Mouse (Mus musculus): ENCODE measurements around the gene Nudt1.

Gene Nudt1

DNA sequence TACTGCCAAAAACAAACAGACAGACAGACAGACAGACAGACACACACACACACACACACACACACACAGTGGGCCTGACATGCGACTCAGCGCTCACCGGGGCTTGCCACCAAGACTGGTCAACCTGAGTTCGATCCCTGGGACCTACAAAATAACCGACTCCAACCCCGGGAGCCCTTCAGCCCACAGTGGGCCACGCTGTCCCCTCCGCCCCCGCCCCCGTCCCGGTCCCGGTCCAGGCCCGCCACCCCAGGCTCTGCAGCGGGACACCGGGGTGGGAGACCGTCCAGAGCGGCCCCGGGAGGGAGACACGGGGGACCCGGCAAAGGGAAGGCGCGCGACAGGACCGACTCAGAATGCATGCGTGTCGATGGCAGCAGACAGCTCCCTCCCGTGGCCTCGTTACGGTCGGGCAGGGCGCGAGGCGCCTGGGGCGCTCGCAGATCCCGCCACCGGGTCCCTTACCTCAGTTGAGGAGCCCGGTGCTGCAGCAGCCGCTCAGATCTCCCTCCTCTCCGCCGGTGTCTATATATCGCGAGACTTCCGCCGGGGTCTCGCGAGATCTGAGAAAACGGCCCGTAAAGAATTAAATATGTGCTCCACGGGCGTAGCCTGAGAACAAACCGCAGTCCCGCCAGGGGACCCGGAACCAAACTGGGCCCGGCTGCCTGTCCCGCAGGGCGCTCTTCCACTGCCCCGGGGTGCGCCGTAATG lies at the start of gene Nudt1, which contains the start of gene Mad1l1:
Gene Nudt1 (plus strand): TSS at position 615 of the 714 bp plus-strand sequence.
Gene Mad1l1 (minus strand): TSS at position 511 of the 714 bp plus-strand sequence.
- peak; percentile 92 to 93 for DNase-seq (ENCODE audit: low spot score in 2 of 2)

DNA sequence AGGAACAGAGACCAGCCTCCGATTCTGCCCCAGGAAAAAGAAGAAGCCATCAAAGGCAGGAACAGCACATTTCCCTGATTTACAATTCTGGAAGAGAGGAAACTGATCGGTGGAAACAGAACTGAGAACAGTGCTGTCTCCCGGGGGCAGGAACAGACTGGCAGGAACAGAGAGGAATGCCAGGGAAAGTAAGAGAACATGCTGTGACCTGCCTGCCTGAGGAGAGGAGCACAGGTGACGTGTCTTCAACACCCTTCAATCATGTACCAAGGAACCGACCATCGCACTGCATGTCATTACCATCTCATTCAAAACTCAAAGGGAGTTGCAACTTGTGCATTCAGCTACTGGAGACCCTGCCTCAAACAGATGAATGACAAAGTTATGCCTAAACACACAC lies 44.7 kb upstream of the Nudt1 start:
- DNase-seq (ENCODE audit: low spot score in 2 of 2) = no peak

DNA sequence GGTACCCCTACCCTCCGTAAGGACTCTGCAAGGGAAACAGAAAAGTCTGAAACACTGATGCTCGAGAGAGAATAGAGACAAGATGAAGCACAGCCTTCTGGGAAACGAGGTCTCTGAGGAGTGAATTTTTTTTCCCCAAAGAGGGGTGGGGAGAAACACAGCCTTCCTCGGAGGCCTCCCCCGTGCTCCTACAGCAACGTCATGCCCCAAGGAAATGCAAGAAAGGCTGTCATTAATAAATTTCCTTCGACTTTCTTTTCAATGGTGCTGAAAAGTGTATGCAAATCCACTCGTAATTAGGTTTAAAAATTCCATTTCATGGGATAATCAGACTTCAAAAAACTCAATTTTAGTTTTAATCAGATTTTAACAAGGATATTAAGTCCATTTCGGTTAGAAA lies 41.3 kb upstream of the Nudt1 start:
- no peak for DNase-seq (ENCODE audit: low spot score in 2 of 2)

DNA sequence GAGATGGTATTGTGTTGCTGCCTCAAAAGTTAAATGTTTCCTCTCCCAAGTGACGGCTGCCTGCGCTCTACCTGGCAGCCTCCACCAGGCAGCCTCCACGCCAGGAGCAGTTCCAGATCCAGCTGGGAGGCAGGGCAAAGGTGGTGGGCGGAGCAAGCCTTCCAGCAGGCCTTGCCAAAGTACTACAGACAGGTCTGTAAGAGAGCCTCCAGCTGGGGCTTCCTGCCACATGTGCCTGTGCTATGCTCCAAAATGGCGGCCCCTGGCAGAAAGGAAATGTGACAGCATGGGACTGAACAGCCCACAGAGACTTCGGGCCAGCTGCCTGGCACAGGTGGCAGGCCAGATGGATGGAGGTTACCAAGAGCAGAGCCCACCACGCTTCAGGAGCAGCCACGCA lies 39.1 kb upstream of the Nudt1 start:
- peak; percentile 76 to 87 for DNase-seq (ENCODE audit: low spot score in 2 of 2)

DNA sequence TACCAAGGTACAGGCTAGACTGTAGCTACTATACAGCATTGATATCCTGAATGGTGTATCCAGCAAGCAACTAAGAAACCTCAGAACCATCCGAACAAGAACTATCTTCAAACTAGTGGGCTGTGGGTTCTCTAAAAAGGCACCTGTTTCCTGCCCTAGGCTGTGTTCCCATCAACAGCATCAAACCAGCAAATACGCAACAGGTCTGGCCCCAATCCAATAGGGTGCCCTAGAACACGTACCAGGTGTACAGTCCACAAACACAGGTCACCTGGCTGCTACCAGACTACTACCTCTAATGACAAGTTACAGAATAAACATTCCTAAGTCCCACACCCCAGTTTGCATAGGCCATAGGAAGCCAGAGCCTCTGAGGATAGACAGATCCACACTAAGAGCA lies 38.6 kb upstream of the Nudt1 start:
- no peak for DNase-seq (ENCODE audit: low spot score in 2 of 2)

DNA sequence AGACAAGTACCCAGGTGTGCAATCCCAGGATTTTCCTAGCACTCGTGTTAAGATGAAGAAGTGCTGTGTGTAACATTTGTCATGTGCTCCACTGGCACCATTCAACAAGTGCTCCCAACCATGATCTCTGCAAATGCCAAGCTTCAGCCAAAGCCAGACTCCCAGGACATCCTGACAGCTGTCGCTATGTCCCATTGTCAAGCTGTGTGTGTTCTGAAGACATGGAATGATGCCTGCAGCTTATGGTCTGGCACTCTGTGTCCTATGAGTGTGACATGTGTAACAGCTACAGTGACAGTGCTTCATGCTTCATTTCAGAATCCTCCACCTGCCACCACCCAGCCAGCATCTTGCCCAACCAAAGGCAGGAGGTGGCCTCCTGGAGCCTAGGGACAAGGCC lies 37.4 kb upstream of the Nudt1 start:
- no peak for DNase-seq (ENCODE audit: low spot score in 2 of 2)

DNA sequence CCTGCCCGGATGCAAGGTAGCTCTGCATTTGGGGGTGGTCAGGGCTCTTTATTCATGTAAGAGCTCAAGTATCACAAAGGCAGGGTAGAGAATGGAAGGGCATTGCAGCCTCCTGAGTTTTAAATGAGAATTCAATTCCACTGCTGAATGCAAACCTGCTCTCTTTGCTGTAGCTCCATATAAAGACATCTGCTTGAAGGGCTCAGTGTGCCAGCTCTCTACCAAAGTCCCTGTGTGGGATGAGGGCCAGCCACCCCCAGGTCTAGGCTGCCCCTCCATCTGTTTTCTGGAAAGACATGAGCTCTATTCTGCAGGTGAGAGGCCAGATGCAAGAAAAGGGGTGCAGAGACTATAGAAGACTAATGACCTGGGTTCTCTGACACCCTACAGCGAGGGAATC lies 36.7 kb upstream of the Nudt1 start:
- DNase-seq (ENCODE audit: low spot score in 2 of 2) = no peak

DNA sequence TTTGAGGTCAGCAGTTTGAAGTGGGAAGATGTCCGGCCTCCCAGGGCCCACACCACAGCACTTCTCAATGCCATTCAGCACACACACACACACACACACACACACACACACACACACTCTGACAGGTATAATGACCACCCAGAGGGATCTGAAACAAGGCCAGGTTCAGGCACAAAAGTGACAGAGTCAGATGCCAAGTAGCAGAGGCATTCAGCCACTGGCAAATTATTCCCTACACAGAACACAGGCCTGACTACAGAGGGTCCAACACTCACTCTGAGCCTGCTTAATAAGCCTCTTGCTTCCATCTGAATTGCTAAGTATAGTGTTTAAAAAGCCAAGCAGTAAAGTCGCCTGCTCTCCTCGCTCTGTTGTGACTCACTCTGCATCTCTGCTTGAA lies 33.2 kb upstream of the Nudt1 start:
- no peak for DNase-seq (ENCODE audit: low spot score in 2 of 2)

DNA sequence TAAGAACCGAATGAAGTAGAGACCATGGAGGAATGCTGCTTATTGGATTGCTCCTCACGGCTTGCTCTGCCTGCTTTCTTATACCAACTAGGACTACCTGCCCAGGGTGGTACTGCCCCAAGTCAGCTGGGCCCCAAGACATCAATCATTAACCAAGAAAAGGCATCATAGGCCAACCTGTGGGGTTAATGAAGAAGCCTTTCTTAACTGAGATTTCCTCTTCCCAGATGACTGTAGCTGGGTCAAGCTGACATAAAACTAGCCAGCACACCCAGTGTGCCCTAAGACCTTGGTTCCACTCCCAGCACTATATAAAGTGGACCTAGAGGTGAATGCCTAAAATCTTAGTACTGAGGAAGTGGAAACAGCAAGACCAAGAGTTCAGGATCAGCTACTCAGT lies 32.3 kb upstream of the Nudt1 start:
- DNase-seq (ENCODE audit: low spot score in 2 of 2) = no peak

DNA sequence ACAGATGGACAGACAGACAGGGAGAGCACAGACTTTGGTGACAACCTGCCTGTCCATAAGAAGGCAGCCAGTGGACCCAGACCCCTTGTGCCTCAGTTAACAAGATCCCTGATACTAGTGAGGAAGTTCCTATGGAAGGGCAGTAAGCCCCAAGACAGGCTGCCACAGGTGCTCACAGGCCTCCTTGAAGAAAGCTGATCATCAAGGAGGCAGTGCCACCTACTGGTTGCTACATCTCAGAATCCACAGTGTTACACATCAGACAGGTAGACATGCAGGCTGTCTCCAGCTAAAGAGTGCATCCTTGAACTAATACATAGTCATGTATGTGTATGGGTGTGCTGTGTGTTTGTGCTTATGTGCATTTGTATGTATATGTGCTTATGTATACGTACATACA lies 29.3 kb upstream of the Nudt1 start:
- peak; percentile 80 to 82 for DNase-seq (ENCODE audit: low spot score in 2 of 2)

DNA sequence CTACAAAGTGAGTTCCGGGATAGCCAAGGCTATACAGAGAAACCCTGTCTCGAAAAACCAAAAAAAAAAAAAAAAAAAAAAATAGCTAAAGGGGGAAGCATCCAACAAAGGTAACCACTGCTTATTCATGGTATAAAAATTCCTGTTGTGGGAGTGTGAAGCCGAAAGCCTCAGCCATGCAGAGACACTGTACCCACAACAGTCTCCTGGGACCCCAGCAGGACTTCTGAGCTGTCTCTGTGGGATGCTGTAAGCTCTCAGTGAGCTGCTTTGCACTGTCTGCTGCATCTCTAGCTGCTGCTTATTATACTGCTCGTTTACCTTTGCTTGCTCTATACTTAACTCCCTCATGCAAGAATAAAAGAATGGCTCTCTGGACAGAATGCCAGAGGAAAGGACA lies 23.2 kb upstream of the Nudt1 start:
- DNase-seq (ENCODE audit: low spot score in 2 of 2) = no peak

DNA sequence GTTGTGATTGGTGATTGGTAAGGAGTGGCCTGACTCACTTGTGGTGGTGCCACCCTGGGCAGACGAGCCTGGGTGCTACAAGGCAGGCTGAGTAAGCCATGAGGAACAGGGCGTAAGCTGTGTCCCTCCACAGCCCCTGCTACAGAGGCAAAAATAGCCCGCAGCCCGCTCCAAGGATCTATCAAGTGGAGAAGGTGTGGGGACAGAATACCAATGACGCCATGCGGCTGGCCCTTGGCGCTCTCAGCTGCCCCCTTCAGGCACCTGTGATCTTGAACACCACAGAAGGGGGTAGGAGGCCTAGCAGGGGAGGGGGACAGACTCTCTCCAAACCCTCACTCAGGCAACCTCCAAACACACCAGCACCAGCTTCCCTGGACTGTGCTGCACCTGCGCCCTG lies 15.4 kb upstream of the Nudt1 start:
- DNase-seq (ENCODE audit: low spot score in 2 of 2) = no peak

DNA sequence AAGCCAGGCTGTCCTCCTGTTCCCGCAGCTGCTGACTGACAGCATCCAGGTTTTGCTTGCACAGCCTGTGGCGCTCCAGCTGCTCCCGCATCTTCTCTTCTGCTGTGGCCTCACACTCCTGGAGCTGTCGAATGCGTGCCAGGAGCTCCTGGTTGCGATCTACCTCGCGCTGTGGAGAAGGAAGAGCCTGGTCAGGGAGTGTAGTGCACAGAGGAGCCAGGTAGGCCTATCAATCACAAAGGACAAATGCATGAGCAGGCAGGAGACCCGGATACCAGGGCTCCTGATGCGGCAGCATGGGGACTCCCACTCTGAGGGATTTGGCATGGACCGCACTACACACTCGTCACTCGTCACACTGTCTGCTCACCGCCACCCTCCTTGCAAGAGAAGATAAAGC lies 13.9 kb upstream of the Nudt1 start:
- no peak for DNase-seq (ENCODE audit: low spot score in 2 of 2)

DNA sequence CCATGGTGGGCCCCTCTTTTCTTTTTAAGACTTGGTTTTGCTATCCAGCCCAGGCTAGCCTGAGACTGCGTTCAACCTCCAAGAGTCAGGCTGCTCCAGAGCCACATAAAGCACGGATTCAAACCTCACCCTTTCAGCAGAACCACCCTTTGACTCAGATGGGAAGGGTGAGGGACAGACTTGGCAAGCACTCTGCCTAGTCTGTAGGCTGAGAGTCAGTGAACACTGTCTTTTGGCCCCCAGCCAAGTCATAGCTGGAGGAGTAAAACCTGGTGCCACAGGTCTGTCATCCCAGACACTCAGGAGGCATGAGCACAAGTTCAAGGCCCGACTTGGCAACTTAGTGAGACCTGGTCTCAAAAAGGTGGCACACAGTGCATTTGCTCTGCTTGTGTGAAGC lies 4.7 kb upstream of the Nudt1 start:
- DNase-seq (ENCODE audit: low spot score in 2 of 2) = no peak

DNA sequence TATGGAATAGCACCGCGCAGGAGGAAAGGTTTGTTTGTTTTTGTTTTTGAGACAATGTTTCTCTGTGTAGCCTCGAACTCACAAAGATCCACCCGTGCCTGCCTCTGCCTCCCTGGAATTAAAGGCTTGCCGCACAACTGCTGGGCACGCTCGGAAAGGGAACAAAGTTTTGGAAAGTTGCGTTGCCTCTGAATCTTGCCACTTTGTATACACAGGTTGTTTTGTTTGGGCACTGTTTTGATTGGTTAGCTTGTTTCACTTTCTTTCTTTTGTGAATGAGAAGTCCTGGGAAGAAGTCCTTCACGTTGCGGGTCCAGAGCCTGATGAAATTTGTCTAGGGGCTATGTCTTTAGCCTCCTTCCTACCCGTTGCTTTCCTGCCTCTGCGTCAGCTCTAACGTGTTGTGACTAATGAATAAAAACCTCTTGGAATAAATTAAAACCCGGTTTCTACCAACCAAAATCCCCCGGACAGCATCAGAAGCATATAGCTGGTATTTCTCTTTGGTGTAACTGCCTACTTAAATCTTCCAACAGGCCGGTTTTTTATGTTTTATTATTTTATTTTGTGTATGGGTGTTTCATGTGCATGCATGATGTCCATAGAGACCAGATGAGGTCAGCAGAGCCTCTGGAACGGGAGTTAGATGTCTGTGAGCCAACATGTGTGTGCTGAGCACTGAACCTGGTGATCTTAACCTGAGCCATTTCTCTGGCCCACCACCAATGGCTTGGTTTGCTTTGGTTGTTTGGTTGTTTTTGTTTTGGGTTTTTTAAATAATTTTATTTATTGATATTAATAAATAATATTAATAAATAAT lies 510 bp downstream of the Nudt1 start:
- no peak for DNase-seq (ENCODE audit: low spot score in 2 of 2)

DNA sequence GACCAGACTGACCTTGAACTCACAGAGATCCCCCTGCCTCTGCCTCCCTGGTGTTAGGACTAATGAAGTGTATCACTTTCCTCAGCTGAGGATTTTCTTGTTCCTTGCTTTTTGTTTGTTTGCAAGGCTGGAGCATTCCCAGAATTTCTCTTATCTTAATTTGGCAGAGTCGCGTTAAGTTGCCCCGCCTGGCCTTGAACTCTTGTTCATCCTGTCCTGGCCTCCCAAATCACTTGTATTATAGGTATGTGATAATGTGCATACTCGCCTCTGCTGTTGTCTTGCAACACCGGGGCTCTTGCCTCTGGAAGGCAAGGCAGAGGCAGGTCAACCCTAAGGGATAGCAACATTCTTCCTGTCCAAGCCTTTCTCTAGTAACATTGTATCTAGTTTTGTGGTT lies 2.6 kb downstream of the Nudt1 start:
- no peak for DNase-seq (ENCODE audit: low spot score in 2 of 2)

DNA sequence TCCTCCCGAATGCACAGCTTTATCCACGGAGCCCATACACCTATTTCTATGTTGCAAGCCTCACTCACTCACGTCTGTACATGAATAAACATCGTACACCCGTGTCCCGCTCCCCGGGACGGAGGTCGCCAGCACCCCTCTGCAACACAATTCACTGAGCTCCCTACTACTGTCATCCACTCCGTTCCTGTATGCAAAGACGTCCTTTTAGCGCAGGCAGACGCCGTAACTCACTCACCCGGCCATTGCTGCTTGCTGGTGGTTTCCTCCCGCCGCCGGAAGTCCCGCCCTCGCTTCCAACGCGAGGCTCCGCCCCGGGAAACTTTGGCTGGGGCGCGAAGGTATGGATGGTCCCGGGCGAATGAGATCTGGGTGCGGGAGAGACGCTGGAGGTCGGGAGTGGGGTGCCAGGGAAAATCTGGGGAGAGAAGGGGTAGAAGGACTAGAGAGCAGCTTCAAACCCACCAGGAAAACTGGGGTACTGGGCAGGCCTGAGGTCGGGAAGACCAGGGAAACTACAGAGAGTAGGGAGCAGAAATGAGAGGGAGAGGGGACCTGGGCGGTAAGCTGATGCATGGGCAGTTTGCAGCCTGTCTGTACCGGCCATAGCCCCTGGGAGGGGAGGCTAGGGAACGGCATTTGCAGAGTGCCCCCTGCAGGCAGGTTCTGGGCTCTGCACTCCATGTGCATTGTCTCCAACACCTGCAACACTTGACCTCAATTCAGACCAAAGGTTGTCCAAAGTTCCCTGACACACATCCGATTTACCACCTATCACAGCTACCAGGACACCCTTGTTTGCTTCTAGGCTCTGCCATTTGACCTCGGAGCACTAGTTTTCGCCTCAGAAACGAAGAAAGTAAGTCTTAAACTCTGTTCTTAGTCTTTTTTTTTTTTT lies 10.4 kb downstream of the Nudt1 start, which contains the start of gene Mrm2:
Gene Mrm2 (minus strand): TSS at position 284 of the 898 bp plus-strand sequence.
- peak; percentile 76 to 86 for DNase-seq (ENCODE audit: low spot score in 2 of 2)

DNA sequence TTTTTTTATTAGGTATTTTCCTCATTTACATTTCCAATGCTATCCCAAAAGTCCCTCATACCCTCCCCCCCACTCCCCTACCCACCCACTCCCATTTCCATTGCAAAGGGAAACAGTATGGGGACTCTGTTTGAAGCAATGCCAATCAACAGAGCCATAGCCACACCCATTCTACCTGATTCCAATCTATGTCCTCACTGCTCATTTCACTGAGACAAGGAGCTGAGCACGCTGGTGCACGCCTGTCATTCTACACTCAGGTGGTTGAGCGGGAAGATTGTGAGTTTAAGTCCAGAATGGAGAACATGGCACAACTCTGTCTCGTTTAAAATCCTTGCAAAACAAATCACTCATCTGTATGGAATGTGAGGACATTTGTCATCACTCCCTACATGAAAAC lies 11.1 kb downstream of the Nudt1 start:
- no peak for DNase-seq (ENCODE audit: low spot score in 2 of 2)

DNA sequence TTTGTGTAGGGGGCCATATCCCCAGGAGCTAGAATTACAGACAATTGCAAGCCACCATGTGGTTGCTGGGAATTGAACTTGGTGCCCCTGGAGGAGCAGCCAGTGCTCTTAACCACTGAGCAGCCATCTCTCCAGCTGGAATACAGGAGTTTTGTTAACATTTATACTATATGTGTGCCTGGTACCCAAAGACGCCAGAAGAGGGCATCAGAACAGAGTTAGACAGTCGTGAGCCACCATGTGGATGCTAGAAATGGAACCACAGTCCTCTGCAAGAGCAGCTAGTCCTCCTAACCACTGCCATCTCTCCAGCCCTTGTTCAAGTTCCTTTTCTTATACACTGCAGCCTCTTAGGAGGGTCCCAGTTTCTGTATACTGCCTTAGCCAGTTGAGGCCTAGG lies 12.2 kb downstream of the Nudt1 start:
- peak in 1 of 2 experiments; percentile 32 for DNase-seq (ENCODE audit: low spot score in 2 of 2)

DNA sequence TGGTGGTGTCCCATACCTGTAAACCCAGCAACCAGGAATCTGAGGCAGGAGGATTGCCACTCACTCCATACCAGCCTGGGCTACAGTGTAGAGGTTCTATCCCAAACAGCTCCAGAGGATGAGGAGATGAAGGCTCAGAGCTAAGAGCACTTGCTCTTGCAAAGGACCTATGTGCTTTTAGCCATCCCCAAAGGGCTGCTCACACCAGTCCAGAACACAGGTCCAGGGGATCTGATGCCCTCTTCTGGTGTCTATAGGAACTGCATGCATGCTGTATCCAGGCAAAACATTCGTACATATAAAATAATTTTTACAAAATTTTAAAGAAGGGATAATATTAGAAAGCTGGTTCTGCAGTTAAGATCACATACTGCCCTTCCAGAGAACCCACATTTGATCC lies 15.2 kb downstream of the Nudt1 start:
- peak in 1 of 2 experiments; percentile 61 for DNase-seq (ENCODE audit: low spot score in 2 of 2)

DNA sequence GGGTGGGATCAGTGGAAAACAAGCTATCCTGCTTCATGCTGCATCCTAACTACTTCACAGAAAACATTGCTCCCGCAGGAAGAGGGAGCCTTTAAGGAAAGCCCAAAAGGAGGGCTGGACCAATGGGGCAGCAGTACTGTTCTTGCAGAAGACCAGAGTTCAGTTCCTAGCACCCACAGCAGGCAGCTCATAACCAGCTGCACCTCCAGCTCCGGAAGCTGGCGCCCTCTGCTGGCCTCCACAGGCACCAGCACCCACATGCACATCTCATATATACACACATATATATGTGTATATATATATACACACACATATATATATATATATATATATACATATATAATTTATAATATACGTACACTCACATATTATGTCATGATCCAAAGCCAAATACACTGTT lies 17.3 kb downstream of the Nudt1 start:
- no peak for DNase-seq (ENCODE audit: low spot score in 2 of 2)

DNA sequence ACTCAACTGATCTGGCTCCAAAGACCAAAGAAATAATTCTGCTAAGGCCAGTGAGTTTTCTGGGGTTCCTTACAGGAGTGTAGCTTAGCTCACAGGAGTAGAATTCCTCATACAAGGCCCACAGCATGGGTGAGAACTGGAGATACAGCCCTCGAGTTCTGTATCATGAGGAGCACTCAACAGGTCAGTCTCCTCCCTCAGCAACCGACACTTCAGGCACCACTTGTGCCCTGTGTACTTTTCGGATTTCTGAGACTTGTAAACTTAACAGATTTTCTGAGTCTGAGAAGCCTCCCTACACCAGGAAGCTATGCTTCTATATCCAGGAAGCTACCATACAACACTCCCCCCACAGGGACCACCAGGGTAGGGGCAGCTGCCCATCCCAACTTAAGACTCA lies 18.4 kb downstream of the Nudt1 start:
- no peak for DNase-seq (ENCODE audit: low spot score in 2 of 2)

Data from thymus, postnatal 10 days (tissue).